Comparison of ENCODE assay signal across 21 mouse cellular contexts in genomic region chr8:34513459-34514090, GRCm38 (mm10).
DNase-seq lines count a peak whose midpoint lies in the region; ATAC-seq and TF ChIP-seq lines count a peak whose summit lies in the region.
"Had no signal": no experiment of that assay in that cellular context is flagged by ENCODE, and none has a peak within 500 bp of the region (broad histone marks: within the 10 kb centered on the region; RNA-seq: fewer than 3 reads in every experiment).

No protein-coding gene starts in this region.

- TF ChIP-seq CTCF in intestine, postnatal 0 days (IDR thresholded peaks at IDR 0.05; ENCODE audit: low read depth), result no peak

- H3K4me2 ChIP-seq in intestine, embryonic 14.5 days (ENCODE audit: low read length), result no peak overlapping the region
- no peak overlapping the region for H3K4me2 ChIP-seq in intestine, embryonic 15.5 days (replicated peaks)
- no peak overlapping the region for H3K4me2 ChIP-seq in intestine, postnatal 0 days (replicated peaks; ENCODE audit: low read depth)
- H3K4me2 ChIP-seq: embryonic facial prominence, embryonic 13.5 days; embryonic facial prominence, embryonic 15.5 days; forebrain, embryonic 12.5 days had no signal

- H3K27ac ChIP-seq in intestine, embryonic 14.5 days (ENCODE audit: low read depth), result no peak overlapping the region
- peak overlapping the region; percentile 17; the same call in 1 of the 2 replicates for H3K27ac ChIP-seq in intestine, embryonic 15.5 days
- H3K27ac ChIP-seq in intestine, postnatal 0 days (ENCODE audit: low read depth, low read length), result no peak overlapping the region
- H3K27ac ChIP-seq: embryonic facial prominence, embryonic 13.5 days; embryonic facial prominence, embryonic 15.5 days; forebrain, embryonic 10.5 days; forebrain, embryonic 12.5 days had no signal

- H3K4me3 ChIP-seq in intestine, embryonic 14.5 days (ENCODE audit: low read depth, low read length), result no peak overlapping the region
- no peak overlapping the region for H3K4me3 ChIP-seq in intestine, embryonic 15.5 days (replicated peaks)
- no peak overlapping the region for H3K4me3 ChIP-seq in intestine, postnatal 0 days (ENCODE audit: low read depth, low read length)
- H3K4me3 ChIP-seq: embryonic facial prominence, embryonic 13.5 days; embryonic facial prominence, embryonic 15.5 days; erythroblast, embryonic 14.5 days; forebrain, embryonic 10.5 days; forebrain, embryonic 12.5 days had no signal

- intact Hi-C loops in heart, postnatal 36 days (cut with DNase I), result no loop called here

- H3K27me3 ChIP-seq in intestine, embryonic 14.5 days (replicated peaks; ENCODE audit: control insufficient read depth, insufficient read depth, low read length), result no peaks in the 10 kb centered on the region
- no peaks in the 10 kb centered on the region for H3K27me3 ChIP-seq in intestine, embryonic 15.5 days (replicated peaks)
- no peaks in the 10 kb centered on the region for H3K27me3 ChIP-seq in intestine, postnatal 0 days (replicated peaks; ENCODE audit: control insufficient read depth, insufficient read depth, low read length)
- H3K27me3 ChIP-seq: embryonic facial prominence, embryonic 13.5 days; embryonic facial prominence, embryonic 15.5 days; forebrain, embryonic 12.5 days had no signal

- H3K9me3 ChIP-seq in intestine, embryonic 14.5 days (ENCODE audit: control insufficient read depth, low read length), result peaks cover 4% of the 10 kb centered on the region; the same call in 1 of the 2 replicates
- no peaks in the 10 kb centered on the region for H3K9me3 ChIP-seq in intestine, embryonic 15.5 days
- H3K9me3 ChIP-seq in intestine, postnatal 0 days (ENCODE audit: control insufficient read depth), result no peaks in the 10 kb centered on the region
- H3K9me3 ChIP-seq: embryonic facial prominence, embryonic 13.5 days; embryonic facial prominence, embryonic 15.5 days; forebrain, embryonic 10.5 days; forebrain, embryonic 12.5 days had no signal

- no peaks in the 10 kb centered on the region for H3K36me3 ChIP-seq in intestine, embryonic 14.5 days (ENCODE audit: control insufficient read depth, insufficient read depth, low read length)
- no peaks in the 10 kb centered on the region for H3K36me3 ChIP-seq in intestine, embryonic 15.5 days
- H3K36me3 ChIP-seq in intestine, postnatal 0 days (ENCODE audit: control insufficient read depth, insufficient read depth), result no peaks in the 10 kb centered on the region
- H3K36me3 ChIP-seq: embryonic facial prominence, embryonic 13.5 days; embryonic facial prominence, embryonic 15.5 days; forebrain, embryonic 10.5 days; forebrain, embryonic 12.5 days had no signal

- WGBS in intestine, embryonic 14.5 days, result 34% methylated on average over 4 of the region's 4 CpGs
- WGBS in intestine, embryonic 15.5 days, result 28% methylated on average over 4 of the region's 4 CpGs
- WGBS in intestine, postnatal 0 days, result 25% methylated on average over 4 of the region's 4 CpGs

- no peaks in the 10 kb centered on the region for H3K4me1 ChIP-seq in intestine, embryonic 14.5 days (replicated peaks; ENCODE audit: control insufficient read depth, insufficient read depth, low read length)
- H3K4me1 ChIP-seq in intestine, embryonic 15.5 days (replicated peaks), result no peaks in the 10 kb centered on the region
- no peaks in the 10 kb centered on the region for H3K4me1 ChIP-seq in intestine, postnatal 0 days (replicated peaks; ENCODE audit: control insufficient read depth, insufficient read depth, low read length)
- H3K4me1 ChIP-seq: embryonic facial prominence, embryonic 13.5 days; embryonic facial prominence, embryonic 15.5 days; forebrain, embryonic 10.5 days; forebrain, embryonic 12.5 days had no signal

- peak; percentile 66 for DNase-seq in intestine, embryonic 14.5 days (ENCODE audit: low spot score)
- DNase-seq in spleen, postnatal 14 days (ENCODE audit: low spot score in 2 of 2), result no peak
- no peak for DNase-seq in heart, postnatal 36 days
- no peak for DNase-seq in kidney, postnatal 14 days
- DNase-seq: adrenal gland, adult 2 months; adrenal gland, postnatal 10 days; adrenal gland, postnatal 25 days; cerebellum, adult 11 months; cerebellum, adult 18-20 months; cerebellum, adult 8-10 months; cerebellum, adult 9-11 months; cerebellum, postnatal 14 days; cerebellum, postnatal 36 days had no signal

- peak; percentile 97 for ATAC-seq in intestine, embryonic 14.5 days (replicated peaks; ENCODE audit: low FRiP score, low TSS enrichment, low read depth)
- peak; percentile 95 for ATAC-seq in intestine, embryonic 15.5 days
- peak; percentile 82 for ATAC-seq in intestine, postnatal 0 days
- ATAC-seq: forebrain, embryonic 14.5 days had no signal

- H3K9ac ChIP-seq in intestine, embryonic 14.5 days (ENCODE audit: low read length), result no peak overlapping the region
- no peak overlapping the region for H3K9ac ChIP-seq in intestine, embryonic 15.5 days
- no peak overlapping the region for H3K9ac ChIP-seq in intestine, postnatal 0 days (ENCODE audit: low read depth, low read length)
- H3K9ac ChIP-seq: embryonic facial prominence, embryonic 13.5 days; embryonic facial prominence, embryonic 15.5 days; forebrain, embryonic 12.5 days had no signal
